Mouse (Mus musculus): ENCODE measurements around the gene Usp42. TPM values are rescaled to one million over a fixed set of nuclear protein-coding genes. Genes with fewer than 3 reads are reported as not detected.

The Usp42 gene
- polyA plus RNA-seq, 1 experiment from 2014 or later: 17.1 TPM

DNA sequence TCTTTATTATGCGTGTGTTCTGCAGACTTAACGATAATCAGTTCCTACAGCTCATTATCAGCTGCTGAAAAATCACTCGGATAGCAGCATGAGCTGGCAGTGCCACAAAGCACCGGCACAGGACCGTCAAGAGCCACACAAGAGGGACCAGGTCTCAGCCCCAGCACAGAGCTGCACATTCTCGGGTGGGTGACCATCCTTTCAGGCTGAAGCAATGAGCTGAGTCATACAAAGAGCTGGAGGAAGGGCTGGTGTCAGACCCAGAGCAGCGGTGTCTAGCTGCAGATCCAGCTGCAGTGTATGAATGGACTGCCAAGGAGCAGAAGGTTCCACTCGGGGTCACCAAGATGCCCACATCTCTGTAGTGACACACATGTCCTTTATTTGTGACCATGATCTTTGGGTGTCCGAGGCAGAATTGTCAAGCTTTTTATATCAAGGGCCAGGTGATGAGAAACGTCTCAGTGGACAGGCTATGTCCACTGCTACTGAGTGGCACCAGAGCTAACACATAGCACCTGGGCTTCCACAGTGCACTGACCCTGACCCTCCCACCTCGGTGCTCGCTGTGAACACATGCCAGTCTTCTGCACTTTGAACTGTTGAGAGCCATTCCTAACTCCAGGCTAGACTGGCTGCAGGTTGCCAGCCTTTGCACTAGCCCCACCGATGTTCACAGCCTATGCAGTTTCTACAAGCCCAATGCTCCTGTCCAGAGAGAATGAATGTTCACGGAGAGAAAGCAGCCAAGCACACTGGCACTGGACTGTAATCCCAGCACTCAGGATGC, 19.9 kb downstream of the Usp42 start:
- no peak overlapping the region for H3K4me3 ChIP-seq (ENCODE audit: low read length)
- no peak overlapping the region for H3K4me2 ChIP-seq (replicated peaks; ENCODE audit: low read depth, low read length)
- H3K27me3 ChIP-seq (ENCODE audit: insufficient read depth, low read length): no peaks in the 10 kb centered on the region
- no peak overlapping the region for H3K9ac ChIP-seq (replicated peaks; ENCODE audit: low read length)
- H3K27ac ChIP-seq (ENCODE audit: low read length): no peak overlapping the region
- no peaks in the 10 kb centered on the region for H3K4me1 ChIP-seq (ENCODE audit: insufficient read depth, low read length)
- 86% methylated on average over 14 of the region's 14 CpGs for WGBS
- H3K36me3 ChIP-seq (ENCODE audit: insufficient read depth, low read length): peaks cover 77% of the 10 kb centered on the region
- no peak for ATAC-seq (ENCODE audit: low FRiP score, low TSS enrichment)
- H3K9me3 ChIP-seq (ENCODE audit: low read length): no peaks in the 10 kb centered on the region

DNA sequence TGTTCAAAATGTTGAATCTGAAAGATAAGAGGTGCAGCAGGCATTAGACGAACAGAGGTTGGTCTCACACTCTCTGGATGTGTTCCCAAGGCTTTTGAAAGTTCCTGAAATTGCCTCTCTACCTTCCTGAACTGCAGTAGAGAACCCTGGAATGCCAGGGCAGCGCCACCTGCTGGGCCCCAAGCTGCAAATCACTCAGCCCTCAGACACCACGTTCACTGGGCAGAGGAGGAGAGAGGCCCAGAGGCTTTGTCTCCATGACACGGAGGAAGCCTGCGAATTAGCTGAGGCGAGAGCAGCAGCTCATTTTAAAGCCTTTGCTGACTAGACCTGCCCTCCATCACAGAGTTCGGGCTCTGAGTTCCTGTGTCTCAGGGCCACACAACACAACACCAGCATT, 20.8 kb downstream of the Usp42 start:
- ATAC-seq (ENCODE audit: low FRiP score, low TSS enrichment): peak; percentile 66; the same call in 1 of the 2 replicates
- H3K36me3 ChIP-seq (ENCODE audit: insufficient read depth, low read length): peaks cover 73% of the 10 kb centered on the region
- H3K9me3 ChIP-seq (ENCODE audit: low read length): no peaks in the 10 kb centered on the region
- no peak overlapping the region for H3K27ac ChIP-seq (ENCODE audit: low read length)
- no peak overlapping the region for H3K9ac ChIP-seq (replicated peaks; ENCODE audit: low read length)
- 11% methylated on average over 7 of the region's 7 CpGs for WGBS
- H3K4me2 ChIP-seq (replicated peaks; ENCODE audit: low read depth, low read length): no peak overlapping the region
- no peaks in the 10 kb centered on the region for H3K27me3 ChIP-seq (ENCODE audit: insufficient read depth, low read length)
- H3K4me3 ChIP-seq (ENCODE audit: low read length): no peak overlapping the region
- H3K4me1 ChIP-seq (ENCODE audit: insufficient read depth, low read length): no peaks in the 10 kb centered on the region

DNA sequence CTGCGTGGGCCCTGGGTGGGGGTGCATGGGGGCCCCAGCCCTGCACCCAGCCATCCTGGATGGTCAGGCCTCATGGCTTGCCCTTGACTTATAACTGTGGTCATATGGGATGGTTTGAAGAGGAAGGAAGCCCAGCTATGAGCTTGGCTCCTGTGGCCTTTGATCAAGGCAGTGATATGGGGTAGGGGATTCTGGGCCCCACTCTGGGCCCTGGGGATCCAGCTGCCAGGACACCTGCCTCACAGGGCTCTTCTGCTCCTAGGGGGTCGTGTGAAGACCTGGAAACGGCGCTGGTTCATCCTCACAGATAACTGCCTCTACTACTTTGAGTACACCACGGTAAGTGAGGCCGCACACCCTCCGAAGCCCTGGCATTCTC, 25.3 kb downstream of the Usp42 start:
- H3K27ac ChIP-seq (ENCODE audit: low read length): no peak overlapping the region
- peaks cover 49% of the 10 kb centered on the region for H3K36me3 ChIP-seq (ENCODE audit: insufficient read depth, low read length)
- WGBS: 82% methylated on average over 7 of the region's 7 CpGs
- no peaks in the 10 kb centered on the region for H3K27me3 ChIP-seq (ENCODE audit: insufficient read depth, low read length)
- no peak overlapping the region for H3K4me3 ChIP-seq (ENCODE audit: low read length)
- no peaks in the 10 kb centered on the region for H3K4me1 ChIP-seq (ENCODE audit: insufficient read depth, low read length)
- no peak for ATAC-seq (ENCODE audit: low FRiP score, low TSS enrichment)
- H3K9ac ChIP-seq (replicated peaks; ENCODE audit: low read length): no peak overlapping the region
- no peak overlapping the region for H3K4me2 ChIP-seq (replicated peaks; ENCODE audit: low read depth, low read length)
- H3K9me3 ChIP-seq (ENCODE audit: low read length): no peaks in the 10 kb centered on the region

DNA sequence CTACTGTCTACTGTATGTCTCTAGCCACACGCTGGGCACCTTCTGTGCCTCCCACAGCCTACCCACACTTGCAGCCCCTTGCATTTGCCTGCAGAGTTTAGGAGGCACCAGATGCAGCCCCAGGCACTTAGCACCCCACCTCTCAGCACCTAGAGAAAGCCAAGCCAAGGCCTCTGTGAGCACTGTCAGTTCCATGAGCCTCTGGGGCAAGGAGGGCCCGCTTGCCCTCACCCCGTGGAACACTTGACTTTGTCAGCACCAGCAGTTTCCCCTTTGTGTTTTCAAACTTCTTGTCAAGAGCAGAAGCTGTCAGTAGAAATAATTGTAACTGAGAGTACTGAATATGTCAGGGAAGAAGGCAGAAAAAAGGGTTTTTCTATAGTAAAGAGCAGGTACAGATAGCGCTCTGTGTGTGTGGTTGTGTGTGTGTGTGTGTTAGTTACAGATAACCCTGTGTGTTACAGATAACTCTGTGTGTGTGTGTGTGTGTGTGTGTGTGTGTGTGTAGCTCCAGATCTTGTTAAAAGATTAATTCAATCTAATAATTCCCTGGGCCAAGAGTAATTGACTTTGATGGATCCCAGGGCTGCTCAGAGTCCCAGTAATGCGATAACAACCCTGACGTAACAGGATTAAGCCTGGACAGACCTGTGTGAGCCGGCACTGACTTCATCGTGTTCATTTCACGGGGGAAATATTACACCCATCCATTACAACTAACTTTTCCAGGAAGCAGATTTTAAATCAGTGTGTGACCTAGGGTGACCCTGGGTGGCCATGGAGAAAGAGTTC, 25.9 kb downstream of the Usp42 start:
- Histone ChIP-seq H3K27me3 (ENCODE audit: insufficient read depth, low read length) (no peaks in the 10 kb centered on the region), H3K4me2 (replicated peaks; ENCODE audit: low read depth, low read length) (no peak overlapping the region), H3K9me3 (ENCODE audit: low read length) (no peaks in the 10 kb centered on the region), H3K4me3 (ENCODE audit: low read length) (no peak overlapping the region), H3K9ac (replicated peaks; ENCODE audit: low read length) (no peak overlapping the region), H3K36me3 (ENCODE audit: insufficient read depth, low read length) (peaks cover 51% of the 10 kb centered on the region), H3K4me1 (ENCODE audit: insufficient read depth, low read length) (no peaks in the 10 kb centered on the region), H3K27ac (ENCODE audit: low read length) (peak overlapping the region; percentile 12; the same call in 1 of the 2 replicates)
- WGBS: 66% methylated on average over 9 of the region's 9 CpGs
- ATAC-seq (ENCODE audit: low FRiP score, low TSS enrichment): no peak

DNA sequence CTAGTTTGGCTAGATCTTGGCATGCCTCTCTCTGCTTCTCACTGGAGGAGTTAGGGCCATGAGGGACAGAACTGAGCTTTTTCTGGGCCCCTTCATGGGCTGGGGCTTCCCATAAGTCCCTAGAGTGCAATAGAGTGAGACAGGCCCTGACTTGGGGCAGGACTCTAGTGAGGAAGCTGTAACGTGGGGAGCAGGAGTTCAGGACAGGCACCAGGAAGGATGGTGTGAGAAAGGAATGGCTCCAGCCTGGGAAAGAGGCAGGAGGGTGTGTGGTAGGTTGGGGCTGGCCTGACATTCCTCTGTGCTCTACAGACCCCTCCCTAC, 26.5 kb downstream of the Usp42 start:
- no peaks in the 10 kb centered on the region for H3K4me1 ChIP-seq (ENCODE audit: insufficient read depth, low read length)
- peaks cover 50% of the 10 kb centered on the region for H3K36me3 ChIP-seq (ENCODE audit: insufficient read depth, low read length)
- no peaks in the 10 kb centered on the region for H3K27me3 ChIP-seq (ENCODE audit: insufficient read depth, low read length)
- no peak for ATAC-seq (ENCODE audit: low FRiP score, low TSS enrichment)
- no peak overlapping the region for H3K4me3 ChIP-seq (ENCODE audit: low read length)
- WGBS: 45% methylated on average over 1 of the region's 1 CpGs
- no peaks in the 10 kb centered on the region for H3K9me3 ChIP-seq (ENCODE audit: low read length)
- H3K27ac ChIP-seq (ENCODE audit: low read length): no peak overlapping the region
- H3K9ac ChIP-seq (replicated peaks; ENCODE audit: low read length): no peak overlapping the region
- no peak overlapping the region for H3K4me2 ChIP-seq (replicated peaks; ENCODE audit: low read depth, low read length)

DNA sequence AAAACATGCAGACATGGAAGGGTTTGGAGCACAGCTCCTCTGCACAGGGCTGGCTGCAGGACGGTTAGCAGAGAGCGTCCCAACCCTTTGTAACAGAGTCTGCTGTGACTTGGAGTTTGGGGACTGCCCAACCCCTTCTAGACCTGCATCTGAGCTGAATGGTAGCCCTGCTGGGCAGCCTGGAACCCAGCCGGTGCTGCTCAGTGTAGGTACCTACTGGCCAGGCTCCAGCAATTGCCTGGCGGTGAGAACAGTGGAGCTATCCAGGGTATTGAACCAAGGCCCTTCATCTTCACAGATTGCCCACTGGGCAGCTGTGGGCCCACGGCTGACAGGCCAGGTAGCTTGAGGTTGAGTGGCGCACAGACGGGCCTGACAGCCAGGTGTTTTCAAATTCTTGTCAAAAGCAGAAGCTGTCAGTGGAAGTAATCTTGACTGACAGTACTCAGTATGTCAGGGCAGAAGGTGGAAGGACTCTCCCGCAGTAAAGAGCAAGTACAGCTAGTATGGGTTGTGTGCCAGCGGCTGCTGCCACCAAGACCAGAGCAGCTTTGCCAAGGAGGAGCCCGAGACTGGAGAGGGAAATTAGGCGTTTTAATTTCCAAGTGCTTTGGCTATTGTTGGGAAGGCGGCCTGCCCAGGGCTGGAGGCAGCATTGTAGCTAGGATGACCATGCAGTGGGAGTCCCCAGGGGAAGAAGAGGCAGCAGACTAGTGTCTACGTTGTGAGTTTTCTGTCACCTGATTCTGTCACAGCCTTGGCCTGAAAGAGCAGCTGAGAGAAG, 27.0 kb downstream of the Usp42 start:
- no peak for ATAC-seq (ENCODE audit: low FRiP score, low TSS enrichment)
- Histone ChIP-seq H3K9me3 (ENCODE audit: low read length) (no peaks in the 10 kb centered on the region), H3K9ac (replicated peaks; ENCODE audit: low read length) (no peak overlapping the region), H3K4me3 (ENCODE audit: low read length) (no peak overlapping the region), H3K4me1 (ENCODE audit: insufficient read depth, low read length) (no peaks in the 10 kb centered on the region), H3K27ac (ENCODE audit: low read length) (no peak overlapping the region), H3K36me3 (ENCODE audit: insufficient read depth, low read length) (peaks cover 50% of the 10 kb centered on the region), H3K4me2 (replicated peaks; ENCODE audit: low read depth, low read length) (no peak overlapping the region), H3K27me3 (ENCODE audit: insufficient read depth, low read length) (no peaks in the 10 kb centered on the region)
- WGBS: 82% methylated on average over 13 of the region's 13 CpGs

DNA sequence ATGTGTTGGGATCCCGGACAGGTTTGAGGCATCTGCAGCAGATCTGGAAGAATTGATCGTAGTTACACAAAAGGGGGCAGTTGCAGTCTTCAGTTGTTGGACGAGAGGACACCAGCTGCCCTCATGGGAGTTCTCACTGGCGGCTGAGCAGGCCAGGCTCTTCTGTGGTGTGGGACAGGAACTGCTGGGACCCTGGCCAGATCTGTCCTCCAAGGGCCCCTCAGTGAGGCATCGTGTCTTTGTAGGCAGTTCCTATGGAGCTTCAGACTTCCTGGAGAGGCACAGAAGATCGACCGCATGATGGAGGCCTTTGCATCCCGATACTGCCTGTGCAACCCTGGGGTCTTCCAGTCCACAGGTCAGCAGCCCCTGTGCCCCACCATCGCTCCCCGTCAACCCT, 31.0 kb downstream of the Usp42 start:
- 90% methylated on average over 10 of the region's 10 CpGs for WGBS
- peaks cover 39% of the 10 kb centered on the region for H3K36me3 ChIP-seq (ENCODE audit: insufficient read depth, low read length)
- no peak overlapping the region for H3K27ac ChIP-seq (ENCODE audit: low read length)
- no peaks in the 10 kb centered on the region for H3K4me1 ChIP-seq (ENCODE audit: insufficient read depth, low read length)
- H3K9ac ChIP-seq (replicated peaks; ENCODE audit: low read length): no peak overlapping the region
- ATAC-seq (ENCODE audit: low FRiP score, low TSS enrichment): no peak
- H3K4me2 ChIP-seq (replicated peaks; ENCODE audit: low read depth, low read length): no peak overlapping the region
- H3K27me3 ChIP-seq (ENCODE audit: insufficient read depth, low read length): no peaks in the 10 kb centered on the region
- H3K4me3 ChIP-seq (ENCODE audit: low read length): no peak overlapping the region
- no peaks in the 10 kb centered on the region for H3K9me3 ChIP-seq (ENCODE audit: low read length)

DNA sequence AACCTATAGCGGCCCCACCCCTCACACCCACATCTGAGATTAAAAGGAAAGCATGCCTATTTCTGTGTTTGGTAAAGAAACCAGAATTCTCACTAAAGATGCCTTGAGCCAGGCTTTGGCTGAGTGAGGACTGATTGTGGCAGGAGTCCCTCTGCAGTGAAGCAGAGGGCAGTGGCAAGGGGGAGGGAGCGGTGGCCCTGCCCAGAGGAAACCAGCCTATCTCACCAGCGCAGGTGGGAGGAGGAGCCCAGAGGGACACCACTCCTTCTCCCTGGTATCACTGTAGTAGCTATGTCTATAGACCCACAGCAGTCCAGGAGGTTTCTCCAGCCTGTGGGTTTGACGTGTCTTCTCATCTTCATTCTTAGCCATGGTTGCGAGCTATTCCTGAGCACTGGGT, 31.8 kb downstream of the Usp42 start:
- H3K36me3 ChIP-seq (ENCODE audit: insufficient read depth, low read length): peaks cover 40% of the 10 kb centered on the region
- no peaks in the 10 kb centered on the region for H3K4me1 ChIP-seq (ENCODE audit: insufficient read depth, low read length)
- no peaks in the 10 kb centered on the region for H3K9me3 ChIP-seq (ENCODE audit: low read length)
- 92% methylated on average over 5 of the region's 5 CpGs for WGBS
- H3K9ac ChIP-seq (replicated peaks; ENCODE audit: low read length): no peak overlapping the region
- no peaks in the 10 kb centered on the region for H3K27me3 ChIP-seq (ENCODE audit: insufficient read depth, low read length)
- ATAC-seq (ENCODE audit: low FRiP score, low TSS enrichment): no peak
- no peak overlapping the region for H3K4me3 ChIP-seq (ENCODE audit: low read length)
- no peak overlapping the region for H3K27ac ChIP-seq (ENCODE audit: low read length)
- H3K4me2 ChIP-seq (replicated peaks; ENCODE audit: low read depth, low read length): no peak overlapping the region

DNA sequence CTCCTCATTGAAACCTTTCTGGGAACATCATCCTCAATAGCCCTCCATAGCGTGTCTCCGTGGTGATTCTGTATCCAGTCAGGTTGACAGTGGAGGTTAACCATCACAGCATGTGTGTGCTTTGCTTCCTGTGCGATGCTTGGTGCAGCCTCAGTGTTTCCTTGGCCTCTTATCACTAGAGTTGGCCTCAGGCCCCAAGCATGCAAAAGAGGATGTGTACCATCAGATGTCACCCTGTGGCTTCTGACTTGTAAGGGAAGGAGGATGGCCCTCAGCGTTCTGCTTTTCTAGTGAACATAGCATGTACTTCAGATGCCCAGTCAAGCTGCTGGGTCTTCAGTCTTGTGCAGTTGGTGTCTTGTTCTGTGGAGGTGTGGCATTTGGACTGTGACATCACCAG, 33.6 kb downstream of the Usp42 start:
- H3K36me3 ChIP-seq (ENCODE audit: insufficient read depth, low read length): peaks cover 51% of the 10 kb centered on the region

More for the DNA sequence above, 33.6 kb downstream of the Usp42 start:
- no peak overlapping the region for H3K4me2 ChIP-seq (replicated peaks; ENCODE audit: low read depth, low read length)
- ATAC-seq (ENCODE audit: low FRiP score, low TSS enrichment): no peak
- H3K9me3 ChIP-seq (ENCODE audit: low read length): no peaks in the 10 kb centered on the region
- H3K4me1 ChIP-seq (ENCODE audit: insufficient read depth, low read length): no peaks in the 10 kb centered on the region
- no peak overlapping the region for H3K9ac ChIP-seq (replicated peaks; ENCODE audit: low read length)
- H3K4me3 ChIP-seq (ENCODE audit: low read length): no peak overlapping the region
- WGBS: 92% methylated on average over 4 of the region's 4 CpGs
- no peaks in the 10 kb centered on the region for H3K27me3 ChIP-seq (ENCODE audit: insufficient read depth, low read length)
- H3K27ac ChIP-seq (ENCODE audit: low read length): no peak overlapping the region
